Mouse (Mus musculus) T-helper 2 cell (primary cell): ENCODE measurements around the gene Vps13d.

Experiments
- in situ Hi-C: fragments of 300-600 bp; cut with MboI, MseI; formaldehyde crosslinking; loops from one replicate; pipeline ENCODE4 v1.15.1; 2025; ENCODE audit warnings: high pct_unique_total_duplicates

The Vps13d gene

DNA sequence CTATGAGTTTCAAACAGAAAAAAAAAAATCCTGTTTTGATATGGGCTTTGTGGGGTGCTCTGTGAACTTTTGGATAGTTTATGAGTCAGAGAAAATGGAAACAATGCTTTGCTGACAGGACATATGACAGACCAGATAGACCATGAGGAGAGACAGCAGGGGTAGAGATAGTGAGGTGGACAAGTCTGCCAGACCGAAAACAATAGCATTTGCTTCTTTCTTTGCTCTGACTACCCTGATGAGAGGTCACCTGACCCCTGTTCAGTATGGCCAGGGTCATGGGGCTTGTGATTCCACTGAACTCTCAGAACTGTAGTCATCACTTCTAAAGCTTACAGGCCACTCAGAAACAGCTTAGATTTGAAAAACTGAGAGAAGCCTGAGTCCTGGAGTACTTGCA lies 217.7 kb downstream of the Vps13d start:
- in situ Hi-C loops, result no loop called here

DNA sequence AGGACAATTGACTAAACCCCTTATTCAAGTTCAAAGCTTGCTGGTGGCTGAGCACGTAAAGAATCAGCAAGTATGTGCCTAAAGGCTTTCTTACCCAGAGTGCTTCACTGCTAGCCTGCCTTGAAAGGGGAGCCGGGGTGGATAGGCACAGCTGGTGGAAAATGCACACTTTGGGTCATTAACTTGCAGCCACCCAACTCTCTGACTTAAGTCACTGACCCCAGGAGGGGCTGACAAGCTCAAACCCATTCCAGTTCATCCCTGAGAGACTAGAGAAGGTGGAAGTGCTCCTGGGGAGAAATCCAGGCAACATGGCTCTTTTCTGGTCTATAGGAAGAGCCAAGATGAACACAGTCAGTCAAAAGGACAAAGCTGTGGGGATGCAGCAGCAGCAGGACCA lies 219.3 kb downstream of the Vps13d start:
- in situ Hi-C loops, result no loop called here

DNA sequence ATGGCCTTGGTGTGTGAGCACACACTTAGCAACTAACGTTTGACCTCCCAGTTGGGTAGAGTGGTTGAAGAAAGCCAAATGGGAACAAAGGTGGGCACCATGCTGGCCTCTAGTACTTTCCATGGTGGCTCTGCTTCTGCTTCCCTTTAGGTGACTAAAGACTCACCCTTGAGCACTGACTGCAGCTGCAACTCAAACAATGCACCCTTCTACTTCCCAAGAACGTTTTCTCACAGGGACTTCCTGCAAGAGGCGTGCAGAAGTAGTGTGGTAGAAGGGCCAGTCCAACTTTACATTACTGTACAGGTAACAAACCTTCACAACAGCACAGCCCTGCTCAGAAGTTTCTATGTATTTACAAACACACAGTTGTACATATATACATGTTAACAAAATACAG lies 220.3 kb downstream of the Vps13d start:
- in situ Hi-C loops, result no loop called here

DNA sequence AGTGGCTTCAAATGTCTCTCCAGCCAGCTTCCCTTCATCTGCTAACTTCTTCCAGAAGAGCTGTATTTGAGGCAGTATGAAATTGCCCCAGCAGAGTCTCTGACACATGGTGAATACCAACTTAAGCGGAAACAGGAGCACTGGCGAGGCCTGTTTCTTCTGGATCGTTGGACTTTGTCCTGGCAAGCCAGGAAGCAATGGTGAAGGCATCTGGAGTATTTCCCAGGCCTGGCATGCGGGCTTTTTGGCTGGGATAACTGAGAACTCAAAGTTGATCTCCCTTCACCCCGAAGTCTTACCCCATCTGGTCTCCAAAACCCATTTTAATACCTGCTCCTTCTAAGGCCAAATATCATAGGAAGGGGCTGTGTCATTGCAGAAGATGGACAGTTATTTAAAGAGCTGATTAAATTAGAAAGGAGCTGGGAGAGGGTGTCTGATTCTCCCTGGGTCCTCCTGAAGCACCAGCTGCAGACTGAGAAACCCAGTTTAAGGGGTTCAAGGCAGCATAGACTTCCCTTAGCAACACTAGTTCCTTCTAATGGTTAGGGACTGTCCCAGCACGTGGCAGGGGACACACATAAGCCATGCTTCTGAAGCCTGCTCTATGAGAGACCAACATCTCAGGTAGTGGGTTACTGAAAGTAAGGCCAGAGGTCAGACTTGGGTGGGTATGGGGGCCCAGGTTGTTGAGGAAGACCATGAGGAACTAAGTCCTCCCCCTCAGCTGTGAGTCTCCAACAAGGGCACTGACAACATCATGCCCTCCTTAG lies 221.7 kb downstream of the Vps13d start:
- in situ Hi-C loops, result no loop called here

DNA sequence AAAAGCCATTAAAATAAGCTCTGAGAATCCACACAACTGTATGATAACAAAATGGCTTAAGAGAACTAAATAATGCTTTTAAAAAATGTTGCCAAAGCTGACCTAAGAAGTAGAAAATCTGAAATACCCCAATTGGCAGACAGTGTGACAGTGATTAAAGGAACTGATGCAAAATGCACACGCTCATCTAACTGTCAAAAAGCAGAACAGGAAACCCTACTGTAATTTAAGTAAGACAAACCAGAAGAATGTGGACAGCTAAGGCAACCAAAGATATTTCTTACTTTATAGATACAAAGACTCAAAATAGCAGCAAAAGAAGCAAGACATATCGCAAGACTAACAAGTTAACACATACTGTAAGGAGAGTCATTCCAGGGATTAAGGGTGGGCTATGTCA lies 223.8 kb downstream of the Vps13d start:
- in situ Hi-C loops, result no loop called here

DNA sequence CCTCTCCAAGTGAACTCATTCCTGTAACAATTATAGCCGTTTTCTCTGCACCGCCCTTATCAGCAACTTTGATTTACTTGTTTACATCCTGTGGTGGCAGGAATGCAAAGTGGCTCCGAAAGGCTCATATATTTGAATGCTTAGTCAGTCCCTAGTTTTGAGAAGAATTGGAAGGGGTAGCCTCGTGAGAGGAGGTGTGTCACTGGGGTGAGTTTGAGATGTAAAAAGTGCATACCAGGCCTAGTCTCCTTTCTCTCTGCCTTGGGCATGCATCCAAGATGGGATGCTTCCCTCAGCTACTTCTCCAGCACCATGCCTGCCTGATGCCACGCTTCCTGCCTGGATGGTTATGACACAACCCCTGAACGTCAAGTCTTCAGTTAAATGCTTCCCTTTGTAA lies 225.8 kb downstream of the Vps13d start:
- in situ Hi-C loops, result no loop called here

DNA sequence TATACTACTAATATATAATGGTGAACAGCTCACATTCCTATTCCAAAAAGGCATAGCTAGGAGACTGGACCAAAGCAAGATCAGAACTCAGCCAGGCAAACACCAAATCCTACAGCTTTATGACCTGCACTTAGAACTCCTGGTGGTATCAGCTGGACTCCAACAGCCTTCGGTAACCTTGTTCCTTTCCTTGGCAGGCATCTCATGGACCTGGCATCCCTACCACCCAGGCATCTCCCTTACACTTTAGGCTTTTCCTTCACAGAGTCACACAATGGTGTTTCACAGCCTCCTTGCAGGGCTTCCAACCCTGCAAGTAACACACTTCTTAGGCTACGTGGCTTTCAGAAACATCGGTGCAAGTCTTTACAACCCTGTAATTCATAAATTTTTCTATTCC lies 226.4 kb downstream of the Vps13d start:
- in situ Hi-C loops, result no loop called here

DNA sequence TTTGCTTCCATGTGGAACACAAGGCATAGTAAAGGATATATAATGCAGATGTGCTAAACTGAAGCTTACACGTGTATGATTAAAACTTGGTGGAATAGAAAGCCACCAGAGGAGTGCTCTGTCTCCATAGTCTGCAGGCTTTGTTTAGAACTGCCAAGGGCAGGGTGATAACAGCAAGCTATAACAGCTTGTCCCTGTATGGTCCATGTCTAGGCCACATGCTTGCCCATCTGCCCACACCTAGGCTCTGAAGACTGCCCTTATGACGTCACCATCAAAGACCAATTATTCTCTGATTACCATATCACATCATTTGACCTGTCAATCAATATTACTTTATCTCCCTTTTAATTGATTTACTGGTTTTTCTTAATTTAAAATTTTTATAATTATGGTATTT lies 229.6 kb downstream of the Vps13d start:
- in situ Hi-C loops, result no loop called here

DNA sequence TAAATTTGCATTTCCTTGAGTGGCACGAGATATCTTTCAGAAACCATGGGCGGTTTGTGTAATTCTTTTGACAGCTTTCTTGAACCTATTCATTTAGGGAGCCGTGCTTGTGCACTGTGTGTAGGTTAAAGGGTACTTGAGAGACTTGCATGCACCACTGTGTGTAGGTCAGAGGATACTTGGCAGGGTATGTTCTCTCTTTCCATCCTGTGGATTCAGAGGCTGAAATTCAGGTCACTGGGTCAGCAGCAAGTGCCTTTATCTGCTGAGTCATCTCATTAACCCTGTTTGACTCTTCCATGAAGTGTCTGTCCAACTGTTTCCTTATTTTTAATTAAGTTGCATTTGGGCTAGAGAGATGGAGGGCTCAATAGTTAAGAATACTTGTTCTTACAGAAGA lies 233.1 kb downstream of the Vps13d start:
- in situ Hi-C loops, result no loop called here

DNA sequence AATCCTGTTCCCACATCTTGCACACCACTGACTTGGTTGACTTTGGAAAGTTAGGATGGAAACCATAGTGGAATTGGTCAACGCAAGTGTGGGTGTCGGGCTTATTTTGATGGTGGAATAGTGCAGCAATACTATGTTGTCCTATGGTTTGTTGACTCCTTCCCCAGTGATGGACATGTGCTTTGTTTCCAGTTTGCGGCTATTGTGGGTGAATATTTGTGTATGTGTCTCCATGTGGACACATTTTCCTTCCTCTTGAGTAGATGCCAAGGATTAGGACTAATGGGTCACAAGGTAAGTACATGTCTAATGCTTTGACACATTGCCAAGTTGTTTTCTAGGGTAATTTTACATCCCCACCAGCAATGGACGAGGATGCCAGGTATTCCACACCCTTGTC lies 233.6 kb downstream of the Vps13d start:
- in situ Hi-C loops, result no loop called here

DNA sequence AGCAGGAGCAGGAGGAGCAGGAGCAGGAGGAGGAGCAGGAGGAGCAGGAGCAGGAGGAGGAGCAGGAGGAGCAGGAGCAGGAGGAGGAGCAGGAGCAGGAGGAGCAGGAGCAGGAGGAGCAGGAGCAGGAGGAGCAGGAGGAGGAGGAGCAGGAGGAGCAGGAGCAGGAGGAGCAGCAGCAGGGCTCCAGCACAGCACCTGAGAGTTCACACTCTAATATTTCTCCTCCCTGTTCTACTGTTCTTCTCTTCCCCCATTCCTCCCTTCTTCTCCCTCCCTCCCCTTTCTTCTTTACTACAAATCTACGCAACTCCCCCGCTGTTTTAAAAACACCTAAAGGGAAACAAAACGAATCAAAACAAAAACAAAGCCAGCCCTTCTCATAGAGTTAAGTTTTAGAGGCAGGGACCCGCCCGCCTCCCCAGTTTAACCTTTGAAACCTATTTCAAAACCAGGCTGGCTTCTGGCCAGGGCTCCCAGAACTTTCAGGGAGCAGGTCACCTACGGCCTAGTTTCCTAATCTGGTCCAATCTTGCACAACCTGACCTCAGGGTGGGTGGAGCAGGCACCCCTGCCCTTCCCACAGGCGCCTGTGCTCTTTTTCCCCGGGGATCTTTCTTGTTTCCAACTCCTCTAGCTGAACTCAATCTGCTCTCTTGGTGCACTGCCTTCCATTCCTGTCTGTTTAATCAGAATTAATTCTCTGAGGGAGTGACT lies 234.5 kb downstream of the Vps13d start:
- in situ Hi-C loops, result no loop called here

DNA sequence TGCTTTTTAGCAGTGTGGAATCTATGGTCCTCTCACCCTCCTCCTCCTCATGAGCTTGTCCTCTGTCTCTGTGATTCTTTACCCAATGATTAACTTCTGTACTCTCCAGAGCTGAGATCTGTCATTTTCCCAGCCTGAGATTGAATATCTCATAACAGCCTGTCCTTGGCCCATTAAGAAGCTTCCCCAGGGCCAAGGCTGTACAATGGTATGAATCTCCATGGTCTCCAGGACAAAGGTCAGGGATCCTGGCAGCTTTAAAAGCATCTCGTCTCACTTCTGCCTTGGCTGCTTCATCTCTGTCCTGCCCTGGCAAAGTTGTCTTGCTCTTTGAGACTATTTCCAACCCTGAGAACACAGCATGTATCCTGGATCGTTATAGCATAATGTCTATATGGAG lies 237.1 kb downstream of the Vps13d start:
- in situ Hi-C loops, result no loop called here

DNA sequence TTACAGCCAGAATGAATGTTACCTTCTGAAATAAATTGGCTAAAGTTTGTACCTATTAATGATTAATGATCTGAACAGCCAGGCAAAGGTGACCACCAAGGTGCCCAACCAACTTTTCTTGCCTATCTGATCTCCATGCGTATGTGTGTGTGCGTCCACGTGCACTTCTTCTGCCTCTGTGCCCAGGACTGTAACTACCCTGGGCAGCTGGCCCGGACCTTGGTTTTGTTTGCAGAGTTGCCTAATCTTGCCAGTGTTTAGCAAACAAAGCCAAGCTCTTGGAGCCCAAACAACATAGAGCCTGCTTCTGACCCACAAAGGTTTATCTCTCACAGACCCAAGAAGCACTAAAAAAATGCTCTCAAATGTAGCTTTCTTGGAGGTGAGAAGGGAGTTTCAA lies 237.6 kb downstream of the Vps13d start:
- in situ Hi-C loops, result no loop called here

DNA sequence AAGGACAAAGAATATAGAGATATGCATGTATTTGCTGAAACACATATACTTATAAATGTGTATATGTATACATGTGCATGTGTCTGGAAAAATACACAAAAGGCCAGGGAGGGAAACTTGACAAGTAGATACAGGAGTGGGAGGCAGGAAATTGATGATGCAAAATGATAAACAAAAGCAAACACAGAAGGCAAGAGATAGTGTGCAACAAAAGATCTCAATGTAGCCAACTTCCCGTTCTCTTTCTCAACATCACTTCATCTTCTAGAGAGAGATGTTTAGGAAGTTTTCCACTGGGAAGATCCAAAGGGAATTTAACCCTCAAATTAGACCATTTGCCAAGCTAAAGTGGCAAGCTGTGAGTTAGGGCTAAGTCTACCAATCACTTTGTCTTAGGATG lies 238.5 kb downstream of the Vps13d start:
- in situ Hi-C loops, result no loop called here

DNA sequence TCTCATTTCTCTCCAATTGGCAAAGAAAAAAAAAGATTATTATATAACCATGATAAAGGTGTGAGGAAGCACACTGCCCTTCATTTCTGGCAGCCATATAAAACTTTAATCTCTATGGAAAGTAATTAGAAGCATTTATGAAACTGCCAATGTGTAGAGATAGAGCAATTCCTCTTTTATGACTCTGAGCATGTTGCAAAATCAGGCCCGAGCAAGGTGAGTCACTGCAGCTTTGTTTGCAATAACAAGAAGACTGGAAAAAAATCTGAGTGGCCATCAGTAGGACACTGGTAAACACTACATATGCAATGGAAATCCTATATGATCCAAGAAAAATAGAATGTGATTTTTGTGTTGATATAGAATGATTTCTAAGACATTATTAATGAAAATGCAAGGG lies 238.9 kb downstream of the Vps13d start:
- in situ Hi-C loops, result no loop called here

DNA sequence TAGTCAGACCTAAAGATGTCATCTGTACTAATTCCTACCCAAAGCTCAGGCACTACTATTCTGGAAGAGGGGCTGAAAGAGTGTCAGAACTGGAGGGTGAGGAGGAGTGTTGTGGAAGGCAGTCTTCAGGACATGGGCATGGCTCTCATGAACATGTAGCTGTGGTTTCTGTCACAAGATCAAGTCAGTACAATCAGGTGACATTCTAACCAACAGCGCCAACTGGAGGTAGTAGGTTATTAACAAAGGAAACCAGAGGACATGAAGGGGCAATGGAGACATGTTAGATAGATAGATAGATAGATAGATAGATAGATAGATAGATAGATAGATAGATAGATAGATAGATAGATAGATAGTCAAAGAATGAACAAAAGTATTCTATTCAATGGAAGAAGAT lies 241.4 kb downstream of the Vps13d start:
- in situ Hi-C loops, result no loop called here

DNA sequence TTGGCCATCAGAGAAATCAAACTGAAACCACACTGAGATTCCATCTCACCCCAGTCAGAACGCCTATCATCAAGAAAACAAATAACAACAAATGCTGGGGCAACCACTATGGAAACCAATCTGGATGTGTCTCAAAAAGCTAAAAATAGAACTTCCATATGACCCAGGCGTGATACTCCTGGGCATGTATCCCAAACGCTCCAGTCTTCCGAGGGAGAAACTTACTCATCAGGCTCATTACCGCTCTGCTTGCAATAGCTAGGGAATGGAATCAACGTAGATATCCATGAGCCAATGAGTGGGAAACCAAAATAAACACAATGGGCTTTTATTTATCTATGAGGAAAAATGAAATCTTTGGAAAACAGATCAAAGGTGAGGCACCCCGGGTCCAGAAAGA lies 242.9 kb downstream of the Vps13d start:
- in situ Hi-C loops, result no loop called here

DNA sequence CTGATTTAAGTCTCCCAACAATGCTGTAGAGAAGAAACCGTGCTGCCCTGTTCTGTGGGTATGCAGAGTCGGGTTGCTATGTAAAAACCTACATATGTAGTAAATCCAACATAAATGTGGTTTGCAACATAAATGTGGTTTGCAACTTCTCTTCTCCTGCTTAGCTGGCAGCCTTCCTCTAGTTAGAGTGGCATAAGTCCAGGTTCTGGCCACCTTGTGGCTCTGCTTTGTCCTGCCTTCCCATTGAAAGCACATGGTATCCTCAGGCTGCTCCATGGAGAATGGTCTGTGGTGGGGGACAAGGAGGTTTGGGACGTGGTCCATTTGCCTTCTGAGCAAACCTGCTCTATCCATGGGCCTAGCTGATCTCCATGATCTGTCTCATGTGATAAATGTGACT lies 243.9 kb downstream of the Vps13d start:
- in situ Hi-C loops, result no loop called here

DNA sequence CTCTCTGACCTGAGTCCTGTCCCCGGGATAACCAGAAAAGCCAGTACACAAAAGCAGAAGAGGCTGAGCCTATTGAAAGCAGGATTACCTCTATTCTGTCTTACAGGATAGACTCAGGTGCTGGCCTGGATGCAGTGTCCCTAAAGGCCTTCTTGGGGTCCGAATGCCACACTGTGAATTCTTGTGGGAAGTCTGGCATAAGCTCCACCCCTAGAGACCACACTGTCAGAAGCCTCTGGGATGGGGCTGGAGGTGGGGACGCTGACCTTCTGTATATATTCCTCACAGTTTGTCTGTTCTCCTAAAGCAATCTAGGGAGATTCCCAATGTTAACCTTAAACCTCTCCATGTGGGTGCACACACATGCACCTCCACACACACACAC lies 244.5 kb downstream of the Vps13d start:
- in situ Hi-C loops, result no loop called here

DNA sequence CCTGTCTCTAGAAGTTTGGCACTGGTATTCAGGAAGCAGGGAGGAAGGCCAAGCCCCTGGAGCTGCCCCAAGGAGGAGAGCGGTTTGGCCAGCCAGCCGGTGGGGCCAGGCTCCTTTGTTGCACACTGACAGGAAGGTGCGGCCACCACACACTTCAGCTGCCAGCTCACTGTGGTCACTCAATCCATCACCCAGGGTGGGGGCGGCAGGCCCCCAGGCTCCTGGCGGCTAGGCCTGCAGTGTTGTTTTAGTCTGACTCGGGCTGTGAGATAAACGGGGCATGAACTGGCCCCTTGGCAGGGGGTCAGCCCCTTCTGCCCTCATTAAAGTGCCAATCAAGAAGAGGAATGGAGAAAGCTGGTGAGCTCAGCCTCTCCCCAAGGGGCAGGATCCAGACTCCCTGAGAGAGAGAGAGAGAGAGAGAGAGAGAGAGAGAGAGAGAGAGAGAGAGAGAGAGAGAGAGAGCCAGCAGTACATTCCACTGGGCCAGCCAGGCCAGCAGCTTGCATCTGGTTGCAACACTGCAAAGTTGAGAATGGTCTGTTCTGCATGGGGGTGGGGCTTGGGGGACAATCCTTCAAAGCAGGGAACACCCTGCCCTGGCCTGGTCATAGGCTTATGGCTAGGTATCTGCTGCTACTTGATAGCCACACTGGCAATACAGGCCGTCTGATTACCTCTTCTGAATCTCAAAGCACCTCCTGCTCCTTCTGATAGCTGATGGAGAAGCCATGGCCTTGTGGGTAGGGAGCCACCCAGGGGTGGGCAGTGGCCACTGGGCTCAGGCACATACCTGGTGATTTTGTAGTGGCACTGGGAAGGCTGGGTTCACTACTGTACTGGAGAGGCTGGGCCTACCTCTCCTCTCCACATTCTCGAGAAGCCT lies 245.1 kb downstream of the Vps13d start:
- in situ Hi-C loops, result no loop called here

DNA sequence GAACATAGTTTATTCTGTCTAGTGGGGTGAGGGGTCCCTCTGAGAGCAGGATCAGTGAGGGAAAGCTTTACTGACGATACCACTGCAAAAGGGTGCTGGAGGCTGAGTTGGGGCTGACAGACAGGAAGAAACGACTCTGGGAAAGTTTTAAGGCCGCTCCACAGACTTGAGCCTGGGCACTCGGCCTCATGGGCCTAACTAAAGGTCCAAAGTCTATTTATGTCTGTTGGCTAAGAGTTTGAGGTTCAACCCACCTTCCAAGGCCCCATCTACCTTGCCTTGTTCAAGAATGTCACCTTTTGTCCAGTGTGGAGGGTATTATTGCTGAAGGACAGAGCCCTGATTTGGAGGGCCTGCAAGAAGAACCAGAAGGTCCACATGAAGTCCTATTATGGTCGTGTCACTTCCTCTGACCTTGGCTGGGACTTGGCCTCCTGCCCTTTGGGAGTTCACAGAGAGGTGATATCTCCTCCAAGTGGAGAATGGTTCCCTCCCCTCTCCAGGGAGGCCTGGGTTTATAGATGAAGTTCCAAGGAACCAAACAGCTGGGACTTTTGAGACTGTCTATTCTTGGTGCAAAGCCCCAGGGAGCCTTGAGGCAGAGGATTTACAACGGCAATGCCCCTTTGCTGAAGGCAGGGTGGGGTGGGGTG lies 246.9 kb downstream of the Vps13d start:
- in situ Hi-C loops, result no loop called here

DNA sequence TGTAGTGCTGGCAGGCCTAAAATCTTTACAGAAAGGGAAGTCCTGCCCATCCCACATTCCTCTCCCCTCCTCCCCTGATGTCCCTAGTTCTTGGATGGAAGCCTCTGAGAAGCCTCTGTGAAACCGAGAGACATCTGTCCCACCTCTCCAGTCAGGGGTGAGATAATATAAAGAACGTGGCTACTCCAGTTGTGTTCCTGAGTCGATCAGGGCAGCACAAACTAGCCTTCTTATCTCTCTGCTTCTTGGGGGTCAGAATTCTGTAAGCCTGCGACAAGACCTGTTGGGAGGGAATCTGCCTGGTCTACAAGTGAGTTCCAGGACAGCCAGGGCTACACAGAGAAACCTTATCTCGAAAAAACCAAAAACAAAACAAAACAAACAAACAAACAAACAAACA lies 251.5 kb downstream of the Vps13d start:
- in situ Hi-C loops, result no loop called here
